Mouse (Mus musculus) midbrain, embryonic 11.5 days (tissue): Measurements from ENCODE around the gene Tsku. TPM values are rescaled to one million over a fixed set of nuclear protein-coding genes. Genes with fewer than 3 reads are reported as not detected.

ENCODE experiments used
- ATAC-seq: fragments of 200-750 bp; cut with Nextera tagmentation; 2 replicates; pipeline ENCODE4 v1.8.0; 2017; ENCODE audit warnings: moderate TSS enrichment, moderate library complexity; ENCODE audit not compliant: low FRiP score
- DNase-seq: peaks from one replicate; pipeline ENCODE4 v3.0.0; 2015; ENCODE audit warnings: low spot score; ENCODE audit errors: missing footprints
- H3K27ac ChIP-seq: fragments of 300-500 bp; sonication (generic); 2 replicates; pipeline ENCODE4 v1.5.1; 2014; ENCODE audit warnings: low read depth, low read length
- H3K27me3 ChIP-seq: fragments of 300-500 bp; sonication (generic); 2 replicates; pipeline ENCODE4 v1.6.1; 2014; ENCODE audit warnings: mild to moderate bottlenecking, low read length, moderate library complexity, mixed read lengths; ENCODE audit not compliant: control insufficient read depth, insufficient read depth
- H3K36me3 ChIP-seq: fragments of 300-500 bp; sonication (generic); 2 replicates; pipeline ENCODE4 v1.6.1; 2014; ENCODE audit warnings: mild to moderate bottlenecking, low read length, moderate library complexity, mixed read lengths; ENCODE audit not compliant: control insufficient read depth, insufficient read depth
- H3K4me1 ChIP-seq: fragments of 300-500 bp; sonication (generic); 2 replicates; pipeline ENCODE4 v1.6.1; 2014; ENCODE audit warnings: low read length; ENCODE audit not compliant: control insufficient read depth, insufficient read depth
- H3K4me2 ChIP-seq: fragments of 300-500 bp; sonication (generic); 2 replicates; pipeline ENCODE4 v1.6.1; 2014; ENCODE audit warnings: mild to moderate bottlenecking, moderate library complexity
- H3K4me3 ChIP-seq: fragments of 300-500 bp; sonication (generic); 2 replicates; pipeline ENCODE4 v1.5.1; 2014; ENCODE audit warnings: low read depth, low read length
- H3K9ac ChIP-seq: fragments of 300-500 bp; sonication (generic); 2 replicates; pipeline ENCODE4 v1.6.1; 2014; ENCODE audit warnings: low read length
- H3K9me3 ChIP-seq: fragments of 300-500 bp; sonication (generic); 2 replicates; pipeline ENCODE4 v1.6.1; 2016; ENCODE audit warnings: low read length; ENCODE audit not compliant: control insufficient read depth
- WGBS: fragments of 180-500 bp; shearing (Covaris S2); extraction: QIAGEN DNeasy Blood & Tissue Kit; methylation state at CpG from one replicate; pipeline ENCODE4 v1.1.7; 2014; 5-methylcytosine and 5-hydroxymethylcytosine counted together
- polyA plus RNA-seq: library from polyadenylated mRNA; unstranded; fragments of >200 nt; fragmentation: Nextera tagmentation; extraction: Ambion mirVana; gene quantifications from 2 replicates; pipeline ENCODE4 v1.2.1, GENCODE M21; 2014

Gene Tsku
- polyA plus RNA-seq, 1 experiment from 2014 or later, result 7.3 TPM

DNA sequence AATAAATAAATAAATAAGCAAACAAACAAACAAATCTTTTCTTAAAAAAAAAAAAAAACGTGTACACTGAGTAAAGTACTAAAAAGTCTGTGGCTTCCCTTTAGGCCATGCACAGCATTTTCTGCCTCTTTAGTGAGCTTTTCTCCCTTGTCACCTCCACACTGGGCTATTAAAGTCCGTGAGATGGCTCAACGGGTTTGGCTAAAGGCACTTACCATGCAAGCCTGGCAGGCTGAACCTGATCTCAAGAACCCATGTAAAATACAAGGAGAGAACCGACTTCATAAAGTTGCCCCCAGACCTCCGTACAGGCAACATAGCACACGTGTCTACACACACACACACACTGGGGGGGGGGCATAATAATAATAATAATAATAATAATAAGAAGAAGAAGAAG is 50.9 kb downstream of the Tsku start:
- H3K27ac ChIP-seq, result no peak overlapping the region
- H3K4me1 ChIP-seq, result peaks cover 6% of the 10 kb centered on the region
- H3K4me3 ChIP-seq, result no peak overlapping the region
- H3K36me3 ChIP-seq, result no peaks in the 10 kb centered on the region
- no peaks in the 10 kb centered on the region for H3K9me3 ChIP-seq
- H3K4me2 ChIP-seq, result no peak overlapping the region
- H3K9ac ChIP-seq, result no peak overlapping the region
- 63% methylated on average over 6 of the region's 6 CpGs for WGBS
- ATAC-seq (no peak), DNase-seq (peak; percentile 51)
- peaks cover 2% of the 10 kb centered on the region; the same call in 1 of the 2 replicates for H3K27me3 ChIP-seq

DNA sequence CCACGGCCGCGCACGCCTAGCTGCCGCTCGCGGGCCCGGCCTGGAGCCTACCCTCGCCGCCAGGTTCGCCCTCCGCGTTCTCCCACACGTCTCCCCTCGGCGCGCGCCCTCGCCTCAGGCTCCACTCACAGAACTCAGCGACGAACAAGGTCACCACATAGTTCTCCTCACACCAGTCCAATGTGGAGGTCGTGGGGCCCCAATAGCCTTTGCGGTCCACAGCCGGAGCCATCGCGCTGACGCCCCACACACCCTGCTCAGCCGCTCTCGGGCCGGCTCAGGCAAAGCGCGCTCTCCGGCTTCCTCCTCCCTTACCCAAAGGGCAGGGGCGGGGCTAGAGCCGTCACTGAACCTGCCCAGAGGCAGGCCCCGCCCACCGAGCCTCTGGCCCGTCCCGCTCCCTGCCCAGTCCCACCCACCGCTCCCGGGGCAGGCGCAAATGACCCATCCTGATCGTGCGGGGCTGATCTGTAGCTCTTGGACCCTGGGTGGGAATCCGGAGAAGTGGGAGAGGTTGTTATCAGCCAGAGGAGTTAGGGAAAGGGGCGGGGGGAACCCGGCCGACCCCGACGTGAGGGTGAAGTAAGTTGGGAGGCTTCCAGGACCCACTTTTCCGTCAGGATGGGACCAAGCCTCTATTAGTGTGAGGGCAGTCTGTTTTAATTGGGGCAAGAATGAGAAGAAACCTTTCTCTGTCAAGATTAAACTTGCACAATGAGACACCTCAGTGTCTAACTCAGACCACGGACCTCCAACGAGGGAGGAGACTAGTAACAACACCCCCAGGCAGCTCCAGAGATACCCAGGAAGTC is 51.7 kb downstream of the Tsku start:
- Histone ChIP-seq H3K9ac (peak overlapping the region; percentile 77), H3K4me3 (peak overlapping the region; percentile 63), H3K27me3 (peaks cover 2% of the 10 kb centered on the region; the same call in 1 of the 2 replicates), H3K9me3 (no peaks in the 10 kb centered on the region), H3K4me2 (peak overlapping the region; percentile 91), H3K27ac (no peak overlapping the region), H3K36me3 (no peaks in the 10 kb centered on the region), H3K4me1 (peaks cover 6% of the 10 kb centered on the region)
- peak; percentile 98 for DNase-seq
- peak; percentile 99 for ATAC-seq
- 1% methylated on average over 53 of the region's 53 CpGs for whole genome bisulfite sequencing

DNA sequence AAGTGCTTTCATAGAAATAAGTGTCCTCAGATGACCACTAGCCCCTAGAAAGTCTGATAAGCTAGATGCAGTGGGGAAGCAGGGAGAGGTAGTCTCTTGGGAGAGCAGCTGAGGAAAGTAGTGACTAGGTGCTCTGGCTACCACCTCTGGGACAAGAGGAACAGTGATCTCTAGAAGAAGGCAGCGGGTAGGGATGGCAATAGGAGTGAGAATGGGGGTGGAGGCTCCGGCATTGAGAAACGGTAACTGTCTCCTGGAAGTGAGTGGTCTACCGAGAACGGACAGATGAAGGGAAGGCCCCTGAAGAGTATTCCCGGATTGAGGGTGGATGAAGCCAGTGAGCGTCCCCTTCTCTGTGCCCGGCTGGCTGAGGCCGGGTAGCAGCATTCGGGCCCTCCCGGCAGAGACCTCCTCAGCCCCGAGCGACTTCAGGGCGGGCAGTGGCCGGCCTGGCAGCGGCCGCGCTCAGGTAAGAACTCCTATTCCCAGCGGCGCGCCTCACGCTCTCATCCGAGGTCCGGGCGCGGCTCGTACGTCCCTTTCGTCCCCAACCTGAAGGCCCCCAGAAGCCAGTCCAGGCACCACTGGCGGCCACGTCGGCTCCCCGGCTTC is 52.4 kb downstream of the Tsku start:
- no peak; the same call in 1 of the 2 replicates for ATAC-seq
- H3K27ac ChIP-seq, result no peak overlapping the region
- under 1% methylated on average over 33 of the region's 33 CpGs for WGBS

DNA sequence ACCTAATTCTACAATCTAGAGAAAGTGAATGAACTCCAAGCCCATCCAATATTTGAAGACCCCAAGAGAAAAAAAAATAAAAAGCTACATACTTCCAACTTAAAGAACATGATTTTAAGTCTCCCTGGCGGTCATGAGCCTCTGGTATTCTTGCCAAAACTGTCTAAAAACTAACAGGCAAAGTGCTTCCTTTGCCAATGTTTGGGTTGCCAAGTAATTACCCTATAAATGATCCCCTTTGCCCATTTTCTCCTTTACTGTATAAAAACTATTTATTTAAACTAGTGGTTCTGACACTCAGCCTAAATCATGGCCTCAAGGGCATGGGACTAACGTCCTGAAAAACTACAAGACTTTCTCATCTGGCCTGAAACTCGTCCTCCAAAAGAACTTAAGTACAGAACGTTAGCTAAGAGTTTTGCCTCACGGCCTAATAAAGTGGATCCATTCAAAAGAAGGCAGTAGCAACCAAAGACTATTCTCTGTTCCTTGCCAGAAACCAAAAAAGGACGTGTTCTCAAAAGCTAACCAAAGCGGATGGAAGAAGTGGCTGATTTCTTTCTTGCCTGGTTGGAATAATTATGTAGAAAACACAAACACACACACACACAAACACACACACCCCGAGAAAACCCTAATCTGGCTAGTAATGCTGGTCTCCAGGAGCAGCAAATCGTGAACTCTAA is 53.1 kb downstream of the Tsku start:
- Histone ChIP-seq H3K27ac (no peak overlapping the region), H3K27me3 (peaks cover 2% of the 10 kb centered on the region; the same call in 1 of the 2 replicates), H3K4me2 (peak overlapping the region; percentile 91), H3K4me3 (peak overlapping the region; percentile 63), H3K9ac (peak overlapping the region; percentile 77), H3K4me1 (peaks cover 6% of the 10 kb centered on the region), H3K9me3 (no peaks in the 10 kb centered on the region), H3K36me3 (no peaks in the 10 kb centered on the region)
- DNase-seq, result peak; percentile 89
- ATAC-seq, result no peak
- WGBS, result 52% methylated on average over 9 of the region's 9 CpGs

More for the DNA sequence above, 52.4 kb downstream of the Tsku start:
- no peaks in the 10 kb centered on the region for H3K9me3 ChIP-seq
- peak overlapping the region; percentile 77 for H3K9ac ChIP-seq
- peak overlapping the region; percentile 91 for H3K4me2 ChIP-seq
- peak overlapping the region; percentile 63 for H3K4me3 ChIP-seq
- H3K36me3 ChIP-seq, result no peaks in the 10 kb centered on the region
- DNase-seq, result no peak
- peaks cover 6% of the 10 kb centered on the region for H3K4me1 ChIP-seq
- H3K27me3 ChIP-seq, result peaks cover 2% of the 10 kb centered on the region; the same call in 1 of the 2 replicates

DNA sequence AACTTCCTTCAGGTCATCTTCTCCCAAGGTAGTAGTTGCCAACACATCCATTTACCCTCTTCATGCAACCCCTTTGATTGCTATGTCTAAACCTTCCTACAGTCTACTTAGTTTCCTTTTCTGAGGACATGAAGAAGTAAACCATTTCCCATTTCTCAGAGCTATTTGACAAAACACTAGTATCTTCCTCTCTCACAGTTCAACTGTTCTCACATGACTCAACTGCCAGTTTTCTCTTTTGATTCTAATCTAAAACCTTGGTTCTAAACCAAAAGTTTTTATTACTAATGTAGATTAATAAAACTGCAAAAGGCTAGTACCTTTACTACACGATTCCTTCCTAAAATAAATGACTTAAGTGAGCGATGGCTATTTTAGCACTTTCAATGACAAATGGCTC is 53.7 kb downstream of the Tsku start:
- Histone ChIP-seq H3K36me3 (no peaks in the 10 kb centered on the region), H3K9ac (no peak overlapping the region), H3K9me3 (no peaks in the 10 kb centered on the region), H3K27me3 (peaks cover 2% of the 10 kb centered on the region; the same call in 1 of the 2 replicates), H3K27ac (no peak overlapping the region), H3K4me2 (no peak overlapping the region), H3K4me1 (peaks cover 6% of the 10 kb centered on the region), H3K4me3 (no peak overlapping the region)
- ATAC-seq (no peak), DNase-seq (peak; percentile 57)
- 96% methylated on average over 2 of the region's 2 CpGs for WGBS

Other genes starting within 250 kb of the Tsku start
- gene Myo7a, start 241.8 kb downstream of the Tsku start, polyA plus RNA-seq, result 10.1 and 11.1 TPM in 2 replicates
- gene Omp, start 215.8 kb downstream of the Tsku start, polyA plus RNA-seq, result 0.18 and 0.23 TPM in 2 replicates
- gene Capn5, start 183.1 kb downstream of the Tsku start, polyA plus RNA-seq, result 3.5 and 3.7 TPM in 2 replicates
- 0.07 TPM in 1 of 2 replicates, not detected in the other for gene B3gnt6, start 161.8 kb downstream of the Tsku start, polyA plus RNA-seq
- gene Acer3, start 40.1 kb downstream of the Tsku start, polyA plus RNA-seq, result 15.8 and 16.6 TPM in 2 replicates
- not detected in 2 replicates for gene Gucy2d, start 79.1 kb upstream of the Tsku start, polyA plus RNA-seq
- gene Lrrc32, start 128.0 kb upstream of the Tsku start, polyA plus RNA-seq, result 4.3 TPM in 2 replicates